Mouse (Mus musculus): Measurements from ENCODE around the gene Usp24. TPM values are rescaled to one million over a fixed set of nuclear protein-coding genes. Genes with fewer than 3 reads are reported as not detected.
A peak's percentile ranks its signal among the peaks of the same experiment; 100 is the strongest.

Gene Usp24
- total and polyA plus RNA-seq, 3 experiments = 27.0 to 40.8 (median 31.9) TPM

DNA sequence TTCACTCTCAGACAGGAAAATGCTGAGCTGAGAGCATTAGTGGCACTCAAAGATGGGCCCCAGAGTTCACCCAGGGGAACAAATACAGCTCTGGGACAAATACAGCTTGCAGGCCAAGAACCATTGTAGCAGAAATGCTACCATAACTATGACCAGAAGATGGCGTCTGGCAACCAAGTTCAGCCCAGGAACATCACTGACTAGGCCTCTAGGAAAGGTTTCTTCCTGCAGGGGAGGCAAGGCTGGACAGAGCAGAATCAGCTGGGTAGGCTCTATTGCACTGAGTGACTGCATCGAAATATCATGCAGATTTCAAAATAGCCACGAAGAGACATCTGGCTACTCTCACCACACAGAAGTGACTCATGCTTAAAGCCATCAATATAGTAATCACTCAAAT is 156.3 kb downstream of the Usp24 start (continued):
- no peak for TF ChIP-seq MYC (IDR thresholded peaks at IDR 0.05; ENCODE audit: low read depth, low read length)
- TF ChIP-seq CHD2 (IDR thresholded peaks at IDR 0.05; ENCODE audit: low read length) = no peak

DNA sequence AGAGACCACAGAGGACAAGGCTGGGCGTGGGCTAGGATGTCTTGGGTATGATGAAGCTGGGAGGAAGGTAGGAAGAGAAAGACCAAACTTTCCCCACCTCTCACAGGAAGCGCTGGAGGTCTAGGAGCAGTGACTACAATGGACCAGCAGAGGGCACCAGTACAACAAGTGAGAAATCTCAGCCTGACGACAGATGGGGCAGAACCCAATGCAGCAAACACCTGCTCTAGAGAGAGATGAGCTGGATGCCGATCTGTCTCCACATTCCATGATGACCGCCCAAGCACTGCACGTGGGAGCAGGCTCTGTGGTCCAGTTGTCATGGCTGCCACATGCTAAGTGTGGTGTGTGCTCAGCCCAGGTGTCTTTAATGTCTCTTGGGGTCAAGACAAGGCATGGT is 158.2 kb downstream of the Usp24 start:
- Histone ChIP-seq H3K79me2 (ENCODE audit: control insufficient read depth, insufficient read depth, low read length, poor library complexity) (no peaks in the 10 kb centered on the region), H3K4me1 (ENCODE audit: control insufficient read depth in 1 of 2, insufficient read depth in 2 of 2, low read length in 2 of 2) (no peaks in the 10 kb centered on the region), H3K27ac (ENCODE audit: control insufficient read depth, low read depth, low read length) (no peak overlapping the region), H3K27me3 (ENCODE audit: control insufficient read depth in 1 of 2, insufficient read depth in 2 of 2, low read length in 2 of 2) (no peaks in the 10 kb centered on the region), H3K9ac (ENCODE audit: control insufficient read depth, low read depth, low read length, poor library complexity, severe bottlenecking) (no peak overlapping the region), H3K36me3 (ENCODE audit: control insufficient read depth in 1 of 2, insufficient read depth in 2 of 2, low read length in 2 of 2) (no peaks in the 10 kb centered on the region), H3K9me3 (replicated peaks; ENCODE audit: insufficient read depth, low read length) (no peaks in the 10 kb centered on the region), H3K4me3 (ENCODE audit: control insufficient read depth in 1 of 2, insufficient read depth in 1 of 2, low read depth in 2 of 2, low read length in 2 of 2) (no peak overlapping the region)
- peak; percentile 73 for DNase-seq (ENCODE audit: low read depth, low spot score)
- TF ChIP-seq TAL1 (IDR thresholded peaks at IDR 0.05; ENCODE audit: low read length) = no peak
- TF ChIP-seq SMC3 (IDR thresholded peaks at IDR 0.05; ENCODE audit: low read depth, low read length) = peak; percentile 67
- no peak for TF ChIP-seq USF2 (IDR thresholded peaks at IDR 0.05; ENCODE audit: borderline replicate concordance in 1 of 2, insufficient read depth in 1 of 2, low read depth in 1 of 2, low read length in 2 of 2)
- TF ChIP-seq CTCF (IDR thresholded peaks at IDR 0.05 in 2 of 3, conservative IDR thresholded peaks at IDR 0.05 in 1 of 3; ENCODE audit: control insufficient read depth in 1 of 3, insufficient read depth in 1 of 3, low read depth in 2 of 3, low read length in 3 of 3, poor library complexity in 1 of 3, severe bottlenecking in 1 of 3) = peak; percentile 83 to 92 (median 91)
- no peak for TF ChIP-seq JUND (IDR thresholded peaks at IDR 0.05; ENCODE audit: low read depth, low read length)
- TF ChIP-seq USF1 (IDR thresholded peaks at IDR 0.05; ENCODE audit: low read depth, low read length) = no peak
- TF ChIP-seq MAFK (IDR thresholded peaks at IDR 0.05; ENCODE audit: borderline replicate concordance, low read depth, low read length) = no peak
- no peak for TF ChIP-seq ZKSCAN1 (IDR thresholded peaks at IDR 0.05; ENCODE audit: low read depth, low read length)
- no peak for TF ChIP-seq NRF1 (IDR thresholded peaks at IDR 0.05; ENCODE audit: insufficient read depth, low read depth, low read length, poor library complexity, severe bottlenecking)
- TF ChIP-seq TBP (IDR thresholded peaks at IDR 0.05; ENCODE audit: low read depth, low read length) = no peak
- TF ChIP-seq RAD21 (IDR thresholded peaks at IDR 0.05; ENCODE audit: low read depth, low read length) = peak; percentile 70

DNA sequence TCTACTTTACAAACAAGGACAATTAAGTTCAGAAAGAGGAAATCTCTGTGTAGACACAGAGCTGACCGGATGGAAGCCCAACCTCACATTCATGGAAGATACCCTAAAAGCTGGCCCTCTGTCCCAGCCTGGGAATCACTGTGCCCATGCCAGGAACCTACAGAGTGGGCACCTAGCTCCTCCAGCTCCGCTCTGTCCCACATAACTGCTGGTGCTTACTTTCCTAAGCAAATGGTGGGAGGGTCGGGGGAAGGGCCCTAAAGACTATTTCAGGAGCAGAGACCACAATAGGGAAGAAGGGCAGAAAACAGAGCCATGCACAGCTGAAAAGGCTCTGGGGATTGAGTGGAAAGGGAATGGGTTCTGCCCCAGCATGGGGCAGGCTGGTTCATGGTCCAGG is 164.5 kb downstream of the Usp24 start:
- H3K27me3 ChIP-seq (ENCODE audit: control insufficient read depth in 1 of 2, insufficient read depth in 2 of 2, low read length in 2 of 2) = peaks cover 8 to 22% of the 10 kb centered on the region in 2 experiments
- no peaks in the 10 kb centered on the region for H3K79me2 ChIP-seq (ENCODE audit: control insufficient read depth, insufficient read depth, low read length, poor library complexity)
- H3K4me1 ChIP-seq (ENCODE audit: control insufficient read depth in 1 of 2, insufficient read depth in 2 of 2, low read length in 2 of 2) = no peaks in the 10 kb centered on the region
- H3K36me3 ChIP-seq (ENCODE audit: control insufficient read depth in 1 of 2, insufficient read depth in 2 of 2, low read length in 2 of 2) = no peaks in the 10 kb centered on the region
- no peak overlapping the region for H3K4me3 ChIP-seq (ENCODE audit: control insufficient read depth in 1 of 2, insufficient read depth in 1 of 2, low read depth in 2 of 2, low read length in 2 of 2)
- no peaks in the 10 kb centered on the region for H3K9me3 ChIP-seq (replicated peaks; ENCODE audit: insufficient read depth, low read length)
- TF ChIP-seq ZMIZ1 (IDR thresholded peaks at IDR 0.05; ENCODE audit: low read depth, low read length) = no peak
- no peak for TF ChIP-seq SIN3A (IDR thresholded peaks at IDR 0.05; ENCODE audit: low read length)
- TF ChIP-seq POLR2A (IDR thresholded peaks at IDR 0.05; ENCODE audit: control insufficient read depth in 1 of 2, insufficient read depth in 1 of 2, low read depth in 1 of 2, low read length in 2 of 2, poor library complexity in 1 of 2) = no peak
- no peak for TF ChIP-seq NELFE (IDR thresholded peaks at IDR 0.05; ENCODE audit: low read depth, low read length)
- TF ChIP-seq MAX (IDR thresholded peaks at IDR 0.05; ENCODE audit: low read length) = no peak
- no peak for TF ChIP-seq CHD2 (IDR thresholded peaks at IDR 0.05; ENCODE audit: low read length)
- no peak for TF ChIP-seq CTCF (IDR thresholded peaks at IDR 0.05 in 2 of 3, conservative IDR thresholded peaks at IDR 0.05 in 1 of 3; ENCODE audit: control insufficient read depth in 1 of 3, insufficient read depth in 1 of 3, low read depth in 2 of 3, low read length in 3 of 3, poor library complexity in 1 of 3, severe bottlenecking in 1 of 3)
- no peak for TF ChIP-seq EP300 (IDR thresholded peaks at IDR 0.05; ENCODE audit: low read depth in 1 of 2, low read length in 2 of 2)
- TF ChIP-seq HCFC1 (IDR thresholded peaks at IDR 0.05; ENCODE audit: low read depth, low read length) = no peak
- no peak for TF ChIP-seq MYB (IDR thresholded peaks at IDR 0.05; ENCODE audit: low read depth, low read length)
- TF ChIP-seq TCF12 (IDR thresholded peaks at IDR 0.05; ENCODE audit: low read depth, low read length) = no peak
- TF ChIP-seq MYC (IDR thresholded peaks at IDR 0.05; ENCODE audit: low read depth, low read length) = no peak
- TF ChIP-seq POLR2AphosphoS2 (IDR thresholded peaks at IDR 0.05; ENCODE audit: low read length) = no peak
- TF ChIP-seq ELF1 (IDR thresholded peaks at IDR 0.05; ENCODE audit: low read depth, low read length) = no peak
- TF ChIP-seq ZNF384 (IDR thresholded peaks at IDR 0.05; ENCODE audit: low read depth, low read length) = no peak
- TF ChIP-seq GATA1 (IDR thresholded peaks at IDR 0.05; ENCODE audit: low read depth, low read length) = no peak
- TF ChIP-seq BHLHE40 (IDR thresholded peaks at IDR 0.05; ENCODE audit: borderline replicate concordance, low read depth, low read length) = no peak
- TF ChIP-seq UBTF (IDR thresholded peaks at IDR 0.05; ENCODE audit: borderline replicate concordance, insufficient read depth, low read depth, low read length) = no peak
- DNase-seq (ENCODE audit: low read depth, low spot score) = no peak
- no peak overlapping the region for H3K27ac ChIP-seq (ENCODE audit: control insufficient read depth, low read depth, low read length)
- no peak overlapping the region for H3K9ac ChIP-seq (ENCODE audit: control insufficient read depth, low read depth, low read length, poor library complexity, severe bottlenecking)
